Mouse (Mus musculus) adrenal gland, postnatal 36 days (tissue): ENCODE results near the gene Lrrc26. TPM values are rescaled to one million over a fixed set of nuclear protein-coding genes. Genes with fewer than 3 reads are reported as not detected.

Experiments
- DNase-seq, 2 experiments: peaks; one replicate each; pipeline ENCODE4 v3.0.0; 2021; ENCODE audit warnings: mixed read lengths in 1 of 2
- total RNA-seq, 2 experiments: library from RNA; stranded (reverse); gene quantifications; 2 replicates each; pipeline ENCODE4 v1.2.3; 2021

Gene Lrrc26
- total RNA-seq, 2 experiments from 2014 or later: not detected

- no peak for DNase-seq
Measured at GRCm38 (mm10) chr2:25298046-25298445, 8.3 kb downstream of the Lrrc26 start.

- no peak for DNase-seq
Measured at GRCm38 (mm10) chr2:25303452-25303851, 13.7 kb downstream of the Lrrc26 start.

- no peak for DNase-seq
Measured at GRCm38 (mm10) chr2:25303931-25304656, 14.4 kb downstream of the Lrrc26 start.

GRCm38 (mm10) chr2:25304657-25305541, 15.2 kb downstream of the Lrrc26 start:
- peak; percentile 48 to 55 for DNase-seq

GRCm38 (mm10) chr2:25305587-25306359, 16.1 kb downstream of the Lrrc26 start:
- no peak for DNase-seq

GRCm38 (mm10) chr2:25310180-25310579, 20.5 kb downstream of the Lrrc26 start:
- DNase-seq: no peak

GRCm38 (mm10) chr2:25310969-25311368, 21.3 kb downstream of the Lrrc26 start:
- DNase-seq: no peak

- DNase-seq: no peak
Measured at GRCm38 (mm10) chr2:25311491-25311891, 21.8 kb downstream of the Lrrc26 start.

GRCm38 (mm10) chr2:25318119-25318966, 28.6 kb downstream of the Lrrc26 start:
- no peak for DNase-seq

- DNase-seq: peak; percentile 76 to 80
Measured at GRCm38 (mm10) chr2:25318971-25319773, 29.5 kb downstream of the Lrrc26 start, which contains the start of gene Grin1. Gene Grin1, minus strand, starts transcription at chr2:25319187.

GRCm38 (mm10) chr2:25320084-25320483, 30.4 kb downstream of the Lrrc26 start:
- no peak for DNase-seq

- DNase-seq: no peak
Measured at GRCm38 (mm10) chr2:25326036-25326435, 36.3 kb downstream of the Lrrc26 start.

- DNase-seq: peak; percentile 31 to 35
Measured at GRCm38 (mm10) chr2:25328440-25328839, 38.7 kb downstream of the Lrrc26 start.

- DNase-seq: no peak
Measured at GRCm38 (mm10) chr2:25331470-25331869, 41.8 kb downstream of the Lrrc26 start.

GRCm38 (mm10) chr2:25332286-25333160, 42.8 kb downstream of the Lrrc26 start, which contains the start of gene Man1b1:
Gene Man1b1, plus strand, starts transcription at chr2:25332338.
- peak; percentile 99 to 100 for DNase-seq

GRCm38 (mm10) chr2:25333569-25333968, 43.9 kb downstream of the Lrrc26 start:
- no peak for DNase-seq

- DNase-seq: no peak
Measured at GRCm38 (mm10) chr2:25338303-25338702, 48.6 kb downstream of the Lrrc26 start.
